Mouse (Mus musculus) G1E (cell line): ENCODE measurements at regions not wholly inside any gene's neighbourhood (a gene's known extent, or its start where the extent isn't known, plus 50 kb on each side); places are given as distances from the start of the nearest gene placed in this dataset.

ENCODE experiments used
- ATAC-seq: 2 replicates; pipeline ENCODE4 v1.8.0; 2016; ENCODE audit warnings: mild to moderate bottlenecking; ENCODE audit not compliant: insufficient number of reproducible peaks, poor library complexity, low FRiP score, severe bottlenecking; ENCODE audit errors: extremely low read depth
- DNase-seq: peaks from one replicate; pipeline ENCODE4 v3.0.0; 2012; ENCODE audit warnings: low spot score
- H3K27me3 ChIP-seq: 2 replicates; pipeline ENCODE4 v1.6.1; 2012; ENCODE audit warnings: mild to moderate bottlenecking, low read length, inconsistent platforms; ENCODE audit not compliant: insufficient read depth
- H3K36me3 ChIP-seq: replicated peaks from 2 replicates; pipeline ENCODE3; 2012; ENCODE audit warnings: mild to moderate bottlenecking, inconsistent platforms
- H3K4me1 ChIP-seq: 2 replicates; pipeline ENCODE4 v1.6.1; 2012; ENCODE audit warnings: low read depth, low read length, inconsistent platforms, mixed read lengths; ENCODE audit not compliant: insufficient read depth
- H3K4me3 ChIP-seq: 2 replicates; pipeline ENCODE4 v1.5.1; 2012; ENCODE audit warnings: low read depth, mild to moderate bottlenecking, inconsistent platforms, low read length, moderate library complexity, mixed read lengths
- H3K9me3 ChIP-seq: replicated peaks from 2 replicates; pipeline ENCODE4 v1.6.1; 2012; ENCODE audit warnings: inconsistent platforms
- CTCF ChIP-seq: IDR thresholded peaks from 2 replicates; pipeline ENCODE4 v1.5.1; 2012; ENCODE audit warnings: low read depth, low read length, inconsistent platforms, mixed read lengths
- GATA1 ChIP-seq: IDR thresholded peaks from 2 replicates; pipeline ENCODE4 v1.6.1; 2012; ENCODE audit warnings: borderline replicate concordance, low read length, inconsistent platforms, mixed read lengths
- GATA2 ChIP-seq: IDR thresholded peaks from 2 replicates; pipeline ENCODE4 v1.6.1; 2012; ENCODE audit warnings: low read depth, low read length, inconsistent platforms, borderline replicate concordance
- POLR2AphosphoS5 ChIP-seq: IDR thresholded peaks from 2 replicates; pipeline ENCODE4 v1.6.1; 2012; ENCODE audit warnings: low read depth, low read length, inconsistent platforms; ENCODE audit not compliant: insufficient replicate concordance
- TAL1 ChIP-seq: conservative IDR thresholded peaks from 2 replicates; pipeline ENCODE4 v1.6.1; 2012; ENCODE audit warnings: low read depth, low read length, inconsistent platforms, mixed read lengths

DNA sequence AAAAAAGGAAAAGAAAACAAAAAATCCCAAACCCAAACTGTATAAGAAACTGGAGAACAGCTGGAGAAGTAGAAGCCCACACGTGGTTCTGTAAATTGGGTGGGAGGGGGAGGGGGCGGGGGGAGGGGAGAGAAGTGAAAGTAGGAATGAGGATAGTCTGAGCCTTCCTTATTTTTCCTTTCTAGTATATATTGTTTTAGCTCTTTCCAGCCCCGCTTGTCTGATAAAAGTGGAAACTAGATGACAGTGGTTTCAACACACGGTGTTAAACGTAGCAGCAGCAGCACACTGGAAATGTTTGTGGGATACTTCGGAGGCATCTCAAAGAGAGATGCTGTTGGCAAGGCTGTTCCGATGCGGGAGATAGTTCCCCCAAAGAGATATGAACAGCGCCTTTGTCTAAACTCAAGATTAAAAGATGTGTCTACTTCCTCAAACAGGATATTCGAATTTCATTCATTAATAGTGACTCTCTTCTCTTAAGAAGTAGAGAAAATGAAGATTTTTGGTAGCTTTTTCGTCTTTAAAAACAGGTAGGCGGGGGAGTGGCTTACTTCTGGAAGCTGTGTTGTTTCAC lies 1588.3 kb downstream of the 4930444P10Rik start:
- H3K27me3 ChIP-seq, result peaks cover 35% of the 10 kb centered on the region
- DNase-seq (no peak), ATAC-seq (no peak)
- TF ChIP-seq POLR2AphosphoS5 (no peak), CTCF (no peak), GATA1 (no peak), GATA2 (no peak), TAL1 (no peak)
- no peaks in the 10 kb centered on the region for H3K36me3 ChIP-seq
- H3K9me3 ChIP-seq, result no peaks in the 10 kb centered on the region
- H3K4me1 ChIP-seq, result peaks cover 15% of the 10 kb centered on the region
- no peak overlapping the region for H3K4me3 ChIP-seq

DNA sequence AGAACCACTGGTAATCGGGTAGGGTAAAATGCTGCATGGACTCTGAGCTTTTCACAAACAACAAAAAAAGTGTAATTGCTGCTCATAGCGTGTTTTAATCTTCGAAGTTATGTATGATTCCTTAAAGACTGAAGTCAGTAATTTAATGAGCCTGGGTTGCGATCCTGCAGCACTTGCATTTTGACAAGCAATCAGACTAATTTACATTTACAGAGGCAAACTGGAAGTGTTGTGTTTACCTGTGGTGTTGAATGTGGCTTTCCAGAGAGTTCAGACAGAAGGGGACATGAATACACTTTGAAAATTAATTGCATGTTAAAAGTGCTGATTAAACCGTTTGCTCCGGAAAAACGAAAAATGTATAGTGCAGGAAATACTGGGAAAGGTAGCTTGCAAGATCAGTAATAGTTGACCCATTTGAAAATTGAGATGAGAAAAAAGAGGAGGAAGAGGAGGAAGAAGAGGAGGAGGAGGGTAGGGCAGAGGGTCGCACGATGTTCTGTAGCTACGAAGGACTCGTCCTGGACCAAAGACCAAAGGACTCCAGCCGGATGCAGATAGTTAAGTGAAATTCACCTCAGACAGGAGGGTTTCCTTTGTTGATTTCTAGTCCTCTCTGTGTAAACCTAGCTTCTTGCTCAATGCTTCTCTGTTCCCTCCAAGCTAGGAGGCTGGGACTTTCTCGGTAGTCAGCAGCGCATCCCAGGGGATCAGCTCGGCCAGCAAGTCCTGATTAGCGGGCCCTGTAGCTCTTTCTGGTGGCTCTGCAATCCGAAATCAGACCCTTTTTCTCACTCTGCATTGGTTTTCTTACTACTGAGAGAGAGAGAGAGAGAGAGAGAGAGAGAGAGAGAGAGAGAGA lies 1589.0 kb downstream of the 4930444P10Rik start:
- Histone ChIP-seq H3K27me3 (peaks cover 35% of the 10 kb centered on the region), H3K4me1 (peaks cover 15% of the 10 kb centered on the region), H3K36me3 (no peaks in the 10 kb centered on the region), H3K4me3 (no peak overlapping the region), H3K9me3 (no peaks in the 10 kb centered on the region)
- DNase-seq (no peak), ATAC-seq (no peak)
- TF ChIP-seq POLR2AphosphoS5 (no peak), CTCF (no peak), GATA1 (no peak), GATA2 (no peak), TAL1 (no peak)

DNA sequence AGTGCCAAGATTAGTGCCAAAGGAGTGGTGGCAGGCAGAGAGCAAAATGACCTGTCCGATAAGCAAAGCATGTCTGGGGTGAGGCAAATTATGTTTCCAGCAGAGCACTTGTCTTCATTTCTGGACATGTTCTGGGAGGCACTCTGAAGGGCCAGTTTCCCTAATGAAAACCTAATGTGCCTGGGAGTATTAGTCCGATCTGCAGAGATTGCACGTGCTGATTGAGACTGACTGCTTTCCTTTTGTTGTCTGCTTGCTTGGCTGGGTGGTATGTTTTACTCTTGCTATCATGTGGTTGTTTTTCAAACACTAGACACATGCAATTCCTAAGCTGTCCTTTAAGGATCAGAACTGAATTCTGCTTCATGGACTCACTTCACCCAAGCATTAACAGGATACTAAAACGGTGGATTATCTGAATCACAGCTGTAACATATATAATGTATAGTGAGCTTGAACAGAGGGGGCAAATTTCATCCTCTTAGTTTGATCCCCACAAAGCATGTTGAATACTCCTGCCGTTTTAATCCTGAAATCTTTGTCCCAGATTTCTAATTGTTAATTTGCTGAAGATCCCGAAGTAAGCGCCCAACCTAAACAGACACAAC lies 1589.8 kb downstream of the 4930444P10Rik start:
- TF ChIP-seq POLR2AphosphoS5 (no peak), GATA1 (no peak), GATA2 (no peak), CTCF (no peak), TAL1 (no peak)
- H3K27me3 ChIP-seq, result peaks cover 35% of the 10 kb centered on the region
- DNase-seq (no peak), ATAC-seq (no peak)
- no peak overlapping the region for H3K4me3 ChIP-seq
- no peaks in the 10 kb centered on the region for H3K9me3 ChIP-seq
- H3K36me3 ChIP-seq, result no peaks in the 10 kb centered on the region
- peaks cover 16% of the 10 kb centered on the region for H3K4me1 ChIP-seq

DNA sequence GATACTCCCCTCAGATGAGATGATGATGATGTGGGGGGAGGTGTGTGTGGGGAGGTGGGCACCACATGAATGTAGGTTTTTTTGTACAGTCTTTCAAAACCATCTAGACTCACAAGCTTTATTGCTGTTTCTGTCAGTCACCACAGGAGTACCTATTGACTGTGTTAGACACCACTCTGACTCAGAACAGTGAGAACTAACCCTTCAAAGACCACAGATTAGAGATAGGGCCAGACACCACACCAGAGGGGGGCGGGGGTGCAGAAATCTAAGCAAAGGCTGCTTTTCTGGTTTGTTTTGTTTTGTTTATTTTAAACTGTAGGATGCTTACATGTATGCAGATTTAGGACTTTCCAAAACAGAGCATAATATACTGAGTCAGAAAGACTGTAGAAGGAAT lies 1594.0 kb downstream of the 4930444P10Rik start:
- DNase-seq (no peak), ATAC-seq (no peak)
- peaks cover 7% of the 10 kb centered on the region for H3K27me3 ChIP-seq
- H3K4me1 ChIP-seq, result peaks cover 9% of the 10 kb centered on the region
- TF ChIP-seq TAL1, result no peak
- TF ChIP-seq POLR2AphosphoS5, result no peak
- TF ChIP-seq CTCF, result no peak
- no peak for TF ChIP-seq GATA2
- TF ChIP-seq GATA1, result no peak
- no peaks in the 10 kb centered on the region for H3K9me3 ChIP-seq
- no peaks in the 10 kb centered on the region for H3K36me3 ChIP-seq
- H3K4me3 ChIP-seq, result no peak overlapping the region

DNA sequence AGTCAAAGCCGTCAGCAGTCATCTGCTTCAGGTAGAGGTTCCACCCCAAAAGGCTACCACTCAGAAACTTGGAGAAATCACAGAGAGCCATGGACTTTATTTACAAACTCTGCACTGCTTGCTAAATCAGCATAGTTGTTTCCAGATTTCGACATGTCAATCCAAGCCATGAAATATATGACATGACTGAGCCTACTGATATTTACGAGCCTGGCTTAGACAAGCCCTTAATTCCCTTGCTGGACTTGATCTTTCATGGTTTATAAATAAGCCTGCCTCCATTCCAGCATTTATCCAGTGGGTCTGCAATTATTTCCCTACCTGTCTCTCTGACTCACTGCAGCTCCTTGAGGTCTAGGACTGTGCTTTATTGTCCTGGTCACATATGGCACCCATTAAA lies 1603.1 kb downstream of the 4930444P10Rik start:
- H3K27me3 ChIP-seq, result no peaks in the 10 kb centered on the region
- H3K4me1 ChIP-seq, result peaks cover 23% of the 10 kb centered on the region
- no peak overlapping the region for H3K4me3 ChIP-seq
- no peak for DNase-seq
- H3K9me3 ChIP-seq, result no peaks in the 10 kb centered on the region
- H3K36me3 ChIP-seq, result no peaks in the 10 kb centered on the region
- TF ChIP-seq TAL1, result no peak
- no peak for TF ChIP-seq GATA2
- TF ChIP-seq CTCF, result no peak
- no peak for TF ChIP-seq GATA1
- no peak for TF ChIP-seq POLR2AphosphoS5
- ATAC-seq, result no peak

DNA sequence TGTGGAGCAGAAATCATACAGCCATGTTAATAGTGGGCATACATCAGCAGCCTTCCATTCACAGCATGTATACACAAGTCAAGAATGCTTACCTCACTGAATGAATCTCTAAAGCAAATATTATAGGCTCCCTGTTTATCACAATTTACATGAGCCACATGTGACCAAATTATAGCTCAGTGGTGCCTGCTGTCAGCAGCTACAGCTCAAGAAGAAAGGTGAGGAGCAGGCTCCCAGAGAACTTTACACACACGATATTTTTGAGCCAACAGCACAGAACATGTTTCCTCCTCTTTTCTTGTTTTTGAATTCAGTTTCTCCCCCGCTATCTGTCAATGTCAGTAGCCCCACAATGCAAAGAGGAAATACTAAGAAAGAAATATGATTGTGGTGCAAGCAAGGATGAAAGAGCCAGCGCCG lies 1605.4 kb downstream of the 4930444P10Rik start:
- TF ChIP-seq GATA1 (no peak), TAL1 (no peak), CTCF (no peak), POLR2AphosphoS5 (no peak), GATA2 (no peak)
- Histone ChIP-seq H3K27me3 (no peaks in the 10 kb centered on the region), H3K9me3 (no peaks in the 10 kb centered on the region), H3K36me3 (no peaks in the 10 kb centered on the region), H3K4me3 (no peak overlapping the region), H3K4me1 (peaks cover 39% of the 10 kb centered on the region)
- DNase-seq (no peak), ATAC-seq (no peak)
